In the genomic region with DNA sequence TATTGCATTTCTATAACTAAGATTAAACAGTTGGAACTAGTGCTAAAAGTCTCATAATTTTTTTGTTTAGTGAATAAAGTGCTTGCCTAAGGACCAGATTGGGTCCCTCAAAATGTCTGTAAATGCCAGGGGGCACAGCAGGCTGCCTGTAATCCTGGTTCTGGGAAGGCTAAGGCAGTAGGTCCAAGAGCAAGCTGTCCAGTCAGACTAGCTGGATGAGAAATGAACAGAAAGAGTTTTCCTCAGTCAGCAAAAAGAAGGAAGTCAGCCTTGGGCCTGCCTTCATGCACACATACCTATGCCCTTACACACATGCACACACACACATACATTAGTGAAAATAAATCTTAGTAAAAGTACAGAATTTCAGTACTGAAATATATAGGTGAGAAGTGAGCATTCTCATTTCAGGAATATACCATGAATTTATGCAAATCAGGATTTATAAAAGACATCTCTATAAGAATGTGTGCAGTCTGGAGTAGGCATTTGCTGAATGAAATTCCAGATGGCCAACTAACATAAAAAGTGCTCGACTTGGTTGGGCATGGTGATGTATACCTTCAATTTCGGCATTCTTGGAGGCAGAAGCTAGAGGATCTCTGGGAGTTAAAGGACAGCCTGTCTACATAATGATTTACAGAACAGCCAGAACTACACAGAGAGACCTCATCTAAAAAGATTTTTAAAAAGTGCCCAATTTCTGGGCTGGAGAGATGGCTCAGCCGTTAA, we compare ENCODE assay signal across 11 mouse cellular contexts. TPM values are rescaled to one million over a fixed set of nuclear protein-coding genes. Genes with fewer than 3 reads are reported as not detected.
DNase-seq lines count a peak whose midpoint lies in the region; ATAC-seq and TF ChIP-seq lines count a peak whose summit lies in the region.
"Had no signal": no experiment of that assay in that cellular context is flagged by ENCODE, and none has a peak within 500 bp of the region (broad histone marks: within the 10 kb centered on the region; RNA-seq: fewer than 3 reads in every experiment).

No protein-coding gene starts in this region.

- no peak overlapping the region for H3K9ac ChIP-seq in heart, embryonic 11.5 days (ENCODE audit: low read depth, low read length)
- no peak overlapping the region for H3K9ac ChIP-seq in lung, embryonic 14.5 days
- H3K9ac ChIP-seq in lung, postnatal 0 days (replicated peaks; ENCODE audit: low read depth), result no peak overlapping the region
- H3K9ac ChIP-seq in midbrain, embryonic 15.5 days, result no peak overlapping the region
- H3K9ac ChIP-seq: hindbrain, embryonic 12.5 days had no signal

- H3K4me3 ChIP-seq in heart, embryonic 11.5 days (ENCODE audit: low read depth, low read length), result no peak overlapping the region
- H3K4me3 ChIP-seq in lung, embryonic 14.5 days (ENCODE audit: low read depth, low read length), result no peak overlapping the region
- no peak overlapping the region for H3K4me3 ChIP-seq in lung, postnatal 0 days (ENCODE audit: low read depth, low read length)
- H3K4me3 ChIP-seq in midbrain, embryonic 15.5 days, result no peak overlapping the region
- H3K4me3 ChIP-seq: hindbrain, embryonic 12.5 days had no signal

- H3K4me1 ChIP-seq in heart, embryonic 11.5 days (ENCODE audit: control insufficient read depth, insufficient read depth, low read length), result peaks cover 8% of the 10 kb centered on the region; the same call in 1 of the 2 replicates
- H3K4me1 ChIP-seq in lung, embryonic 14.5 days (ENCODE audit: insufficient read depth), result 0 out of 2 replicates have a peak, but pooled peaks cover 3% of the 10 kb centered on the region
- no peaks in the 10 kb centered on the region for H3K4me1 ChIP-seq in lung, postnatal 0 days (ENCODE audit: insufficient read depth, low read depth, low read length)
- H3K4me1 ChIP-seq in midbrain, embryonic 15.5 days, result no peaks in the 10 kb centered on the region
- H3K4me1 ChIP-seq: hindbrain, embryonic 12.5 days had no signal

- 0 out of 2 replicates have a peak overlapping the region, but pooled peaks have one; percentile 29 for H3K27ac ChIP-seq in heart, embryonic 11.5 days (ENCODE audit: low read depth, low read length)
- peak overlapping the region; percentile 72; the same call in 1 of the 2 replicates for H3K27ac ChIP-seq in lung, embryonic 14.5 days (ENCODE audit: low read depth)
- no peak overlapping the region for H3K27ac ChIP-seq in lung, postnatal 0 days (ENCODE audit: low read length)
- no peak overlapping the region for H3K27ac ChIP-seq in midbrain, embryonic 15.5 days
- H3K27ac ChIP-seq: hindbrain, embryonic 12.5 days had no signal

- H3K4me2 ChIP-seq in heart, embryonic 11.5 days, result no peak overlapping the region
- H3K4me2 ChIP-seq in lung, embryonic 14.5 days, result no peak overlapping the region
- H3K4me2 ChIP-seq in lung, postnatal 0 days (replicated peaks; ENCODE audit: low read depth, low read length), result no peak overlapping the region
- H3K4me2 ChIP-seq in midbrain, embryonic 15.5 days, result no peak overlapping the region
- H3K4me2 ChIP-seq: hindbrain, embryonic 12.5 days had no signal

- no peak for ATAC-seq in heart, embryonic 11.5 days (replicated peaks; ENCODE audit: insufficient number of reproducible peaks, low FRiP score, low TSS enrichment)
- ATAC-seq in lung, embryonic 14.5 days (ENCODE audit: insufficient read depth), result peak; percentile 28; the same call in 1 of the 2 replicates
- no peak for ATAC-seq in lung, postnatal 0 days
- no peak for ATAC-seq in midbrain, embryonic 15.5 days (replicated peaks)
- ATAC-seq: CD4-positive, CD25-positive, alpha-beta regulatory T cell, adult 4 months had no signal

- no peaks in the 10 kb centered on the region for H3K27me3 ChIP-seq in heart, embryonic 11.5 days (ENCODE audit: control insufficient read depth, insufficient read depth, low read length)
- no peaks in the 10 kb centered on the region for H3K27me3 ChIP-seq in lung, embryonic 14.5 days (ENCODE audit: insufficient read depth, low read length)
- H3K27me3 ChIP-seq in lung, postnatal 0 days (replicated peaks; ENCODE audit: insufficient read depth, low read length), result no peaks in the 10 kb centered on the region
- no peaks in the 10 kb centered on the region for H3K27me3 ChIP-seq in midbrain, embryonic 15.5 days (replicated peaks)
- H3K27me3 ChIP-seq: hindbrain, embryonic 12.5 days had no signal

- H3K9me3 ChIP-seq in heart, embryonic 11.5 days (replicated peaks; ENCODE audit: control insufficient read depth, low read length), result no peaks in the 10 kb centered on the region
- no peaks in the 10 kb centered on the region for H3K9me3 ChIP-seq in lung, embryonic 14.5 days (ENCODE audit: low read depth, low read length)
- no peaks in the 10 kb centered on the region for H3K9me3 ChIP-seq in lung, postnatal 0 days (ENCODE audit: low read length)
- no peaks in the 10 kb centered on the region for H3K9me3 ChIP-seq in midbrain, embryonic 15.5 days
- H3K9me3 ChIP-seq: hindbrain, embryonic 12.5 days had no signal

- H3K36me3 ChIP-seq in heart, embryonic 11.5 days (ENCODE audit: control insufficient read depth, insufficient read depth, low read length), result no peaks in the 10 kb centered on the region
- peaks cover 8% of the 10 kb centered on the region; the same call in 1 of the 2 replicates for H3K36me3 ChIP-seq in lung, embryonic 14.5 days (ENCODE audit: insufficient read depth)
- no peaks in the 10 kb centered on the region for H3K36me3 ChIP-seq in lung, postnatal 0 days (ENCODE audit: insufficient read depth, low read length)
- H3K36me3 ChIP-seq in midbrain, embryonic 15.5 days (replicated peaks), result no peaks in the 10 kb centered on the region
- H3K36me3 ChIP-seq: hindbrain, embryonic 12.5 days had no signal

- no peak for TF ChIP-seq EP300 in lung, postnatal 0 days (IDR thresholded peaks at IDR 0.05)

- no peak for DNase-seq in heart, adult 9 months (ENCODE audit: low spot score in 2 of 2)
- DNase-seq in lung, embryonic 14.5 days, result peak; percentile 59
- no peak for DNase-seq in lung, postnatal 0 days (ENCODE audit: low spot score)
- DNase-seq in cerebellum, postnatal 36 days, result peak; percentile 37 to 38
- peak; percentile 39 for DNase-seq in telencephalon, adult 2 months (ENCODE audit: low read depth, low spot score)
- DNase-seq in adrenal gland, adult (ENCODE audit: inconsistent age in 2 of 2, low spot score in 1 of 2), result no peak
- DNase-seq: kidney, postnatal 4 days had no signal

- WGBS in heart, embryonic 11.5 days (ENCODE audit: insufficient replicate concordance), result 69% methylated on average over 3 of the region's 3 CpGs
- 36% methylated on average over 3 of the region's 3 CpGs for WGBS in lung, embryonic 14.5 days
- WGBS in lung, postnatal 0 days, result 40% methylated on average over 3 of the region's 3 CpGs
- WGBS in midbrain, embryonic 15.5 days, result 81% methylated on average over 3 of the region's 3 CpGs

- TF ChIP-seq CTCF in lung, embryonic 14.5 days (IDR thresholded peaks at IDR 0.05; ENCODE audit: low read depth), result no peak
- TF ChIP-seq CTCF in lung, postnatal 0 days (IDR thresholded peaks at IDR 0.05), result no peak

RNA-seq across cellular contexts. Expression of a gene that starts 31.0 kb away (rescaled TPM):
- 24.9 and 28.2 TPM in 2 replicates for polyA plus RNA-seq in heart, embryonic 11.5 days (2014; fragmentation: Nextera tagmentation; extraction: Ambion mirVana)
- 32.6 and 33.9 TPM in 2 replicates for polyA plus RNA-seq in lung, embryonic 14.5 days (2014; fragmentation: Nextera tagmentation; extraction: Ambion mirVana)
- 7.9 and 8.9 TPM in 2 replicates for polyA plus RNA-seq in lung, postnatal 0 days (2015; fragmentation: Nextera tagmentation; extraction: Ambion mirVana)
- polyA plus RNA-seq in midbrain, embryonic 15.5 days (2015; fragmentation: Nextera tagmentation; extraction: Ambion mirVana), result 42.3 and 44.7 TPM in 2 replicates

RNA-seq across cellular contexts. Expression of a gene that starts 41.8 kb away (rescaled TPM):
- 49.1 and 54.6 TPM in 2 replicates for polyA plus RNA-seq in heart, embryonic 11.5 days (2014; fragmentation: Nextera tagmentation; extraction: Ambion mirVana)
- polyA plus RNA-seq in lung, embryonic 14.5 days (2014; fragmentation: Nextera tagmentation; extraction: Ambion mirVana), result 66.8 and 66.9 TPM in 2 replicates
- 22.9 and 23.6 TPM in 2 replicates for polyA plus RNA-seq in lung, postnatal 0 days (2015; fragmentation: Nextera tagmentation; extraction: Ambion mirVana)
- 68.6 and 70.8 TPM in 2 replicates for polyA plus RNA-seq in midbrain, embryonic 15.5 days (2015; fragmentation: Nextera tagmentation; extraction: Ambion mirVana)

Comparison
In these comparisons a context has a peak if more than half of its experiments do, and no peak if none do; other contexts are left out.
1. H3K27ac ChIP-seq: peak in heart, embryonic 11.5 days (single experiment) and lung, embryonic 14.5 days (single experiment); none in lung, postnatal 0 days (single experiment) and midbrain, embryonic 15.5 days (single experiment).
2. DNase-seq: peak in lung, embryonic 14.5 days (single experiment), cerebellum, postnatal 36 days (2 of 2) and telencephalon, adult 2 months (single experiment); none in heart, adult 9 months (0 of 2), lung, postnatal 0 days (single experiment) and adrenal gland, adult (0 of 2).